Mouse (Mus musculus) embryonic facial prominence, embryonic 11.5 days (tissue): Measurements from ENCODE around the gene Fabp6. TPM values are rescaled to one million over a fixed set of nuclear protein-coding genes. Genes with fewer than 3 reads are reported as not detected.

Experiments
- ATAC-seq: fragments of 200-750 bp; cut with Nextera tagmentation; replicated peaks from 2 replicates; pipeline ENCODE4 v1.8.0; 2017; ENCODE audit warnings: low read depth; ENCODE audit not compliant: insufficient number of reproducible peaks, low FRiP score, low TSS enrichment
- DNase-seq: peaks from one replicate; pipeline ENCODE4 v3.0.0-alpha.2; 2015; ENCODE audit warnings: low spot score
- H3K27ac ChIP-seq: fragments of 300-500 bp; sonication (generic); replicated peaks from 2 replicates; pipeline ENCODE4 v1.5.1; 2014; ENCODE audit warnings: mild to moderate bottlenecking, low read depth, low read length, control low read depth
- H3K27me3 ChIP-seq: fragments of 300-500 bp; sonication (generic); 2 replicates; pipeline ENCODE4 v1.6.1; 2014; ENCODE audit warnings: mild to moderate bottlenecking, low read length, moderate library complexity, mixed read lengths; ENCODE audit not compliant: control insufficient read depth, insufficient read depth
- H3K36me3 ChIP-seq: fragments of 300-500 bp; sonication (generic); replicated peaks from 2 replicates; pipeline ENCODE4 v1.6.1; 2014; ENCODE audit warnings: low read depth, mild to moderate bottlenecking, low read length, moderate library complexity, mixed read lengths; ENCODE audit not compliant: control insufficient read depth, insufficient read depth
- H3K4me1 ChIP-seq: fragments of 300-500 bp; sonication (generic); 2 replicates; pipeline ENCODE4 v1.6.1; 2014; ENCODE audit warnings: low read length, mixed read lengths; ENCODE audit not compliant: control insufficient read depth, insufficient read depth
- H3K4me2 ChIP-seq: fragments of 300-500 bp; sonication (generic); 2 replicates; pipeline ENCODE4 v1.6.1; 2014; ENCODE audit warnings: low read depth, mild to moderate bottlenecking, control low read depth, low read length, moderate library complexity
- H3K4me3 ChIP-seq: fragments of 300-500 bp; sonication (generic); 2 replicates; pipeline ENCODE4 v1.5.1; 2014; ENCODE audit warnings: low read depth, low read length, control low read depth
- H3K9ac ChIP-seq: fragments of 300-500 bp; sonication (generic); replicated peaks from 2 replicates; pipeline ENCODE4 v1.6.1; 2014; ENCODE audit warnings: mild to moderate bottlenecking, control low read depth, low read length
- H3K9me3 ChIP-seq: fragments of 300-500 bp; sonication (generic); replicated peaks from 2 replicates; pipeline ENCODE4 v1.6.1; 2016; ENCODE audit warnings: mild to moderate bottlenecking, low read length, inconsistent platforms, mixed read lengths; ENCODE audit not compliant: control insufficient read depth
- WGBS: fragments of 180-500 bp; shearing (Covaris S2); extraction: QIAGEN DNeasy Blood & Tissue Kit; methylation state at CpG from one replicate; pipeline ENCODE4 v1.1.7; 2014; 5-methylcytosine and 5-hydroxymethylcytosine counted together
- polyA plus RNA-seq: library from polyadenylated mRNA; unstranded; fragments of >200 nt; fragmentation: Nextera tagmentation; extraction: Ambion mirVana; gene quantifications from 2 replicates; pipeline ENCODE4 v1.2.1, GENCODE M21; 2014

Fabp6 gene
- polyA plus RNA-seq, 1 experiment from 2014 or later: not detected

DNA sequence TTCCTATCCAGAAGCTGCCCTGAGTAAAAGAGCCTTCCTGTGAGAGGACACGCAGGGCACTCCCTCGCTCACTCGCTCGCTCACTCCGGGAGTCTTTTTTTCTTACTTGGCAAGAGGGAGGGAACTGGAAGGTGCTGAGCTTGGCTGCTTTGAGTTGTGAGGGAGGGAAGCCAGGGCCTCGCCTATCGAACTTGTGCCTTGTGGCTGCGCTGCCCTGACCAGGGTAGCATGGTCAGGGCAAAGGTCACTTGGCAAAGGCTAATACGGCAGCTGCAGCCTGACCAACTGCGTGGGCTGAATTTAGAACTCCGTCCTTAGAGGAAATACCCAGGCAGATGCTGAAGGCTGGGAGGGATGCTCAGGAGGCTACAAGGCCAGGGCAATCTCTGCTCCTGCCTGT lies 51.6 kb downstream of the Fabp6 start:
- H3K9ac ChIP-seq: no peak overlapping the region
- ATAC-seq (no peak), DNase-seq (no peak)
- no peaks in the 10 kb centered on the region for H3K36me3 ChIP-seq
- H3K9me3 ChIP-seq: no peaks in the 10 kb centered on the region
- no peak overlapping the region for H3K4me3 ChIP-seq
- 35% methylated on average over 11 of the region's 11 CpGs for WGBS
- no peak overlapping the region for H3K4me2 ChIP-seq
- no peaks in the 10 kb centered on the region for H3K27me3 ChIP-seq
- peaks cover 7% of the 10 kb centered on the region for H3K4me1 ChIP-seq
- no peak overlapping the region for H3K27ac ChIP-seq

DNA sequence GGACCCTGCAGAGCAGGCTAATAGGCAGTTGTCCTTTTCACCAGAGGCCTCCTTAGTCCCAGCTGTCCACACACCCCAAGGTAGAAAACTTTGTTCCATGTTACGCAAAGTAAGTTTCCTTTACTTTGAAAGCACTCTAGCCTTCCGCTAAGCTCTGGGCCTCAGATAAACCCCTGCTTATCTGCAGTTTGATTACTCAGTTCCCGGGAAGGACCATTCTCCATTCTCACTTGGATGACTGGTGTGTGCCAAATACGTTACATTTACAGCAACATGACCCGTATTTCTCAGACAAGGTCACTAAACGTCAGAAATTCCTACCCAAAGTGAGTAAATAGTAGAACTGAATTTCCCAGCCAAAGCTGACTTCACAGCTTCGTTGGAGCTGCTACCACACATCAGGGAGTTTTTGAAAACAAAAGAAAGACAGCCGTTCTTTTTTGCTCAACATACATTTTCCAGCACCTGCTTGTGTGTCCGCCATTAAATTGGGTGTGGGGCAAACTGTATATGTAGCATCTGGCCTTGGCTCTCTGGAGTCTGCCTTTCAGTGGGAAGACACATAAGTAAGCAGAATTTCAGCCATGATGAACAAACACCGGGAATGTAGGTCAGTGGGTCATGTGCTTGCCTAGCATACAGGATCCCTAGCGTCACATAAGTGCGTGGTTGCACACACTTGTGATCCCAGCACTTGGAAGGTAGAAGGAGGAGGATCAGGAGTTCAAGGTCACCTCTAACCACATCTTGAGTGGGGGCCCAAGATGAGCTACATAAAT lies 52.5 kb downstream of the Fabp6 start:
- Histone ChIP-seq H3K4me1 (peaks cover 7% of the 10 kb centered on the region), H3K9me3 (no peaks in the 10 kb centered on the region), H3K4me2 (no peak overlapping the region), H3K27ac (0 out of 2 replicates have a peak overlapping the region, but pooled peaks have one; percentile 41), H3K9ac (no peak overlapping the region), H3K27me3 (no peaks in the 10 kb centered on the region), H3K36me3 (no peaks in the 10 kb centered on the region), H3K4me3 (no peak overlapping the region)
- ATAC-seq (no peak), DNase-seq (no peak)
- 63% methylated on average over 12 of the region's 12 CpGs for WGBS

DNA sequence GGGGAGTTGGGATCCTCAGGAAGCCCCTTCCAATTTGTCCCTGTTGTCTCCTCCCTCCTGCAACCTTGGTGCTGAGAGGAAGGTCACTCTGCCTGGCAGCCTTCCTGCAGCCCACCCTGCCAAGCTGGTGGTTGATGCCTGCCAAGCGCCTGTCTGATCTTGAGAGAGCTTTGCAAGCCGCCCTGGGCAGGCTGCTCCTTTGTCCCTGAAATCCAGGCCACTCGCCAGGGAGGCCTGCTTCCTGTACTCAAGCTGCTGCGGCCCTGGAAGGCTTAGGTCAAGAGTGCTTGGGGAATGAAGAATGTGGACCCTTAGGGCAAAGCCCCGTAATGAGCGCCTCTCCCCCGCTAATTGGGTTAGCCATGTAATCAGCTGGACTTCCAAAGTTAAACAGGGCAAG lies 53.2 kb downstream of the Fabp6 start:
- H3K4me1 ChIP-seq: peaks cover 7% of the 10 kb centered on the region
- H3K9ac ChIP-seq: no peak overlapping the region; the same call in 1 of the 2 replicates
- 0 out of 2 replicates have a peak overlapping the region, but pooled peaks have one; percentile 41 for H3K27ac ChIP-seq
- H3K4me3 ChIP-seq: no peak overlapping the region
- ATAC-seq (0 out of 2 replicates have a peak, but pooled peaks have one; percentile 14), DNase-seq (peak; percentile 61)
- H3K36me3 ChIP-seq: no peaks in the 10 kb centered on the region
- H3K9me3 ChIP-seq: no peaks in the 10 kb centered on the region
- no peaks in the 10 kb centered on the region for H3K27me3 ChIP-seq
- WGBS: 5% methylated on average over 7 of the region's 7 CpGs
- no peak overlapping the region; the same call in 1 of the 2 replicates for H3K4me2 ChIP-seq

DNA sequence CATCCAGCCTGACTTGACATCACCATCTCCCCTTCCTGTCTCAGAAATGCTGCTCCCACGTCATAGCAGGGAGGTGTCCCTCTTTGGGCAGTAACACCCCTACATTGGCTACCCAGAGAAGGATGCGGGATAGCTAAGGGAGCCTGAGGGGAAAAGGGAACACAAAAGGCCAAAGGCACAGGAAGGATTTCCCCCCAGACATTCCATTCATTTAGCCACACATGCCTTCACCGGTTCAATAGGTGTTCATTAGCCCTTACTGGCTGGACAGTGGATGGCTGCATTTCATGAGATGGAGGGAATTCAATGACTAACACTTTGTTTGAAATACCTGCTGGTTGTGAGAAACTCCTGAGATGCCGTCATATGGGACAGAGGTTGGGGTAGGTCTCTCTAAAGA lies 54.7 kb downstream of the Fabp6 start:
- Histone ChIP-seq H3K4me1 (peaks cover 7% of the 10 kb centered on the region), H3K36me3 (no peaks in the 10 kb centered on the region), H3K4me2 (no peak overlapping the region), H3K9me3 (no peaks in the 10 kb centered on the region), H3K27me3 (no peaks in the 10 kb centered on the region), H3K9ac (no peak overlapping the region), H3K27ac (no peak overlapping the region), H3K4me3 (no peak overlapping the region)
- 42% methylated on average over 4 of the region's 4 CpGs for WGBS
- ATAC-seq (no peak), DNase-seq (no peak)

Other genes starting within 250 kb of the Fabp6 start
- 98.7 and 106 TPM in 2 replicates for gene Pttg1, start 175.3 kb downstream of the Fabp6 start, polyA plus RNA-seq
- 62.2 and 68.5 TPM in 2 replicates for gene Slu7, start 167.8 kb downstream of the Fabp6 start, polyA plus RNA-seq
- gene C1qtnf2, start 127.3 kb downstream of the Fabp6 start, polyA plus RNA-seq: 2.2 and 2.9 TPM in 2 replicates
- gene Ccnjl, start 72.8 kb downstream of the Fabp6 start, polyA plus RNA-seq: 28.0 and 30.0 TPM in 2 replicates
- 6.5 and 7.9 TPM in 2 replicates for gene 4933415A04Rik, start 14.5 kb downstream of the Fabp6 start, polyA plus RNA-seq
- gene Pwwp2a, start 80.5 kb upstream of the Fabp6 start, polyA plus RNA-seq: 35.5 and 40.5 TPM in 2 replicates
- 82.9 and 83.4 TPM in 2 replicates for gene Ttc1, start 146.5 kb upstream of the Fabp6 start, polyA plus RNA-seq